Mouse (Mus musculus): Measurements from ENCODE around the gene Tfpt. TPM values are rescaled to one million over a fixed set of nuclear protein-coding genes. Genes with fewer than 3 reads are reported as not detected.

The Tfpt gene
- total RNA-seq (2022): 10 to 100 TPM; 36.3 to 53.8 (median 39.7) TPM

GRCm38 (mm10) chr7:3629543-3630477 is at the start of gene Tfpt, which contains the start of gene Prpf31:
Gene Tfpt, minus strand, starts transcription at chr7:3629929.
Gene Prpf31, plus strand, starts transcription at chr7:3629985.
- DNase-seq (ENCODE audit: low spot score in 2 of 2): peak; percentile 93 to 95

GRCm38 (mm10) chr7:3677342-3677741 is 47.6 kb upstream of the Tfpt start, which contains the start of gene Tmc4:
Gene Tmc4, minus strand, starts transcription at chr7:3677553.
- DNase-seq (ENCODE audit: low spot score in 2 of 2): no peak

- no peak for DNase-seq (ENCODE audit: low spot score in 2 of 2)
Measured at GRCm38 (mm10) chr7:3676371-3676770, 46.6 kb upstream of the Tfpt start.

GRCm38 (mm10) chr7:3675228-3675548 is 45.5 kb upstream of the Tfpt start:
- no peak for DNase-seq (ENCODE audit: low spot score in 2 of 2)

GRCm38 (mm10) chr7:3674507-3675227 is 44.9 kb upstream of the Tfpt start:
- DNase-seq (ENCODE audit: low spot score in 2 of 2): peak; percentile 62 to 84

- no peak for DNase-seq (ENCODE audit: low spot score in 2 of 2)
Measured at GRCm38 (mm10) chr7:3666921-3667391, 37.2 kb upstream of the Tfpt start.

- peak; percentile 97 for DNase-seq (ENCODE audit: low spot score in 2 of 2)
Measured at GRCm38 (mm10) chr7:3665215-3666114, 35.7 kb upstream of the Tfpt start, which contains the start of gene Leng1. Gene Leng1, minus strand, starts transcription at chr7:3665840.

GRCm38 (mm10) chr7:3664524-3665214 is 34.9 kb upstream of the Tfpt start:
- DNase-seq (ENCODE audit: low spot score in 2 of 2): no peak

- no peak for DNase-seq (ENCODE audit: low spot score in 2 of 2)
Measured at GRCm38 (mm10) chr7:3658578-3658977, 28.8 kb upstream of the Tfpt start.

- DNase-seq (ENCODE audit: low spot score in 2 of 2): no peak
Measured at GRCm38 (mm10) chr7:3656966-3657365, 27.2 kb upstream of the Tfpt start.

GRCm38 (mm10) chr7:3646641-3647040 is 16.9 kb upstream of the Tfpt start:
- no peak for DNase-seq (ENCODE audit: low spot score in 2 of 2)

GRCm38 (mm10) chr7:3646188-3646587 is 16.5 kb upstream of the Tfpt start:
- no peak for DNase-seq (ENCODE audit: low spot score in 2 of 2)

GRCm38 (mm10) chr7:3645488-3646025 is 15.8 kb upstream of the Tfpt start:
- DNase-seq (ENCODE audit: low spot score in 2 of 2): peak in 1 of 2 experiments; percentile 37

GRCm38 (mm10) chr7:3644672-3645487 is 15.2 kb upstream of the Tfpt start, which contains the start of gene Cnot3:
Gene Cnot3, plus strand, starts transcription at chr7:3645268.
- peak; percentile 100 for DNase-seq (ENCODE audit: low spot score in 2 of 2)

- no peak for DNase-seq (ENCODE audit: low spot score in 2 of 2)
Measured at GRCm38 (mm10) chr7:3644348-3644671, 14.6 kb upstream of the Tfpt start.

GRCm38 (mm10) chr7:3643843-3644242 is 14.1 kb upstream of the Tfpt start:
- no peak for DNase-seq (ENCODE audit: low spot score in 2 of 2)

- no peak for DNase-seq (ENCODE audit: low spot score in 2 of 2)
Measured at GRCm38 (mm10) chr7:3643412-3643811, 13.7 kb upstream of the Tfpt start.

- no peak for DNase-seq (ENCODE audit: low spot score in 2 of 2)
Measured at GRCm38 (mm10) chr7:3630478-3630815, 718 bp upstream of the Tfpt start.

GRCm38 (mm10) chr7:3629030-3629429 is 699 bp downstream of the Tfpt start:
- no peak for DNase-seq (ENCODE audit: low spot score in 2 of 2)
